1 mouse cellular context compared by ENCODE assay signal in the genomic region with DNA sequence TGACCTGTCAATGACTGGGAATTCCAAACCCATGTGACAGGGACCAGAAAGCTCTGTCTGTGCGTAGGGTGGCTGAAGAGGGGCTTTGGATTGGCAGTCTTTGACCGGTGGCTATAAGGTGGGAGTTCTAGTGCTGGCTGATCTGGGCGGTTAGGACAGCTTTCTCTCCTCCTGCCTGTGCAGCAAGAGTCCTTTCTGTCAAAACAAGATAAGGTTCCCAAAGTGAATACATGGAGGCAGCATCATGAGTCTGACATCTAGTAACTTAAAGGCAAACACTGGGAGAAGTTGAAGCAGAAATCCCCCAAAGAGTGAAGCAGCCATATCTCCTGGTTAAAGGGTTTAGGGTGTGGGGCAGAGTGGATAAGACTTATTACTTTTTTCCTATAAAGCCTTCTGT.
TF ChIP-seq lines count a peak whose summit lies in the region.

A gene (plus strand): TSS at position 56 of the 400 bp plus-strand sequence.

TF ChIP-seq in MEL, 35 proteins besides CTCF, POLR2A, EP300 and RAD21 (continued from another document):
- TF ChIP-seq NRF1 (IDR thresholded peaks at IDR 0.05; ENCODE audit: insufficient read depth, low read depth, low read length, poor library complexity, severe bottlenecking) (no peak), BHLHE40 (IDR thresholded peaks at IDR 0.05; ENCODE audit: borderline replicate concordance, low read depth, low read length) (peak; percentile 48; the same call in 1 of the 2 replicates), E2F4 (IDR thresholded peaks at IDR 0.05; ENCODE audit: borderline replicate concordance, low read depth, low read length) (0 out of 2 replicates have a peak, but pooled peaks have one; percentile 17), POLR2AphosphoS5 (IDR thresholded peaks at IDR 0.05; ENCODE audit: borderline replicate concordance, low read depth, low read length) (no peak), GATA1 (IDR thresholded peaks at IDR 0.05; ENCODE audit: low read depth, low read length) (peak; percentile 92), ZNF384 (IDR thresholded peaks at IDR 0.05; ENCODE audit: low read depth, low read length) (0 out of 2 replicates have a peak, but pooled peaks have one; percentile 15), USF1 (IDR thresholded peaks at IDR 0.05; ENCODE audit: low read depth, low read length) (0 out of 2 replicates have a peak, but pooled peaks have one; percentile 11), MYC (IDR thresholded peaks at IDR 0.05; ENCODE audit: low read depth, low read length) (0 out of 2 replicates have a peak, but pooled peaks have one; percentile 16), MAX (IDR thresholded peaks at IDR 0.05; ENCODE audit: low read length) (peak; percentile 40), MYB (IDR thresholded peaks at IDR 0.05; ENCODE audit: low read depth, low read length) (peak; percentile 84), ETS1 (IDR thresholded peaks at IDR 0.05; ENCODE audit: low read depth, low read length) (peak; percentile 68; the same call in 1 of the 2 replicates), ZC3H11A (IDR thresholded peaks at IDR 0.05; ENCODE audit: low read depth, low read length) (0 out of 2 replicates have a peak, but pooled peaks have one; percentile 3), RCOR1 (IDR thresholded peaks at IDR 0.05; ENCODE audit: low read depth, low read length) (peak; percentile 63), TBP (IDR thresholded peaks at IDR 0.05; ENCODE audit: low read depth, low read length) (0 out of 2 replicates have a peak, but pooled peaks have one; percentile 20), KAT2A (conservative IDR thresholded peaks at IDR 0.05; ENCODE audit: low read depth, low read length) (no peak), POLR2AphosphoS2 (IDR thresholded peaks at IDR 0.05; ENCODE audit: low read length) (no peak), CHD2 (IDR thresholded peaks at IDR 0.05; ENCODE audit: low read length) (no peak), SIN3A (IDR thresholded peaks at IDR 0.05; ENCODE audit: low read length) (peak; percentile 82), MAFK (IDR thresholded peaks at IDR 0.05; ENCODE audit: borderline replicate concordance, low read depth, low read length) (no peak), MAZ (IDR thresholded peaks at IDR 0.05; ENCODE audit: low read depth, low read length) (0 out of 2 replicates have a peak, but pooled peaks have one; percentile 18), ZMIZ1 (IDR thresholded peaks at IDR 0.05; ENCODE audit: low read depth, low read length) (no peak), SMC3 (IDR thresholded peaks at IDR 0.05; ENCODE audit: low read depth, low read length) (no peak), TAL1 (IDR thresholded peaks at IDR 0.05; ENCODE audit: low read length) (peak; percentile 97), MXI1 (IDR thresholded peaks at IDR 0.05; ENCODE audit: low read depth, low read length) (peak; percentile 67), USF2 (IDR thresholded peaks at IDR 0.05; ENCODE audit: borderline replicate concordance in 1 of 2, insufficient read depth in 1 of 2, low read depth in 1 of 2, low read length in 2 of 2) (no peak), NELFE (IDR thresholded peaks at IDR 0.05; ENCODE audit: low read depth, low read length) (peak; percentile 46; the same call in 1 of the 2 replicates), GABPA (IDR thresholded peaks at IDR 0.05; ENCODE audit: low read depth, low read length) (no peak), MEF2A (IDR thresholded peaks at IDR 0.05; ENCODE audit: extremely low read depth, insufficient replicate concordance, low read depth, low read length, poor library complexity, severe bottlenecking) (no peak), ZKSCAN1 (IDR thresholded peaks at IDR 0.05; ENCODE audit: low read depth, low read length) (no peak), JUND (IDR thresholded peaks at IDR 0.05; ENCODE audit: low read depth, low read length) (peak; percentile 34; the same call in 1 of the 2 replicates)
TF ChIP-seq in MEL: peak in this region for 20.
